Mouse (Mus musculus): ENCODE measurements around the gene Luc7l. TPM values are rescaled to one million over a fixed set of nuclear protein-coding genes. Genes with fewer than 3 reads are reported as not detected.
"Not testable (repeated sequence)": the region's sequence is repeated elsewhere in the genome, so short reads cannot be mapped to it uniquely, and the experiment has no call there.

The Luc7l gene
- polyA plus RNA-seq, 1 experiment from 2014 or later = 110 TPM

DNA sequence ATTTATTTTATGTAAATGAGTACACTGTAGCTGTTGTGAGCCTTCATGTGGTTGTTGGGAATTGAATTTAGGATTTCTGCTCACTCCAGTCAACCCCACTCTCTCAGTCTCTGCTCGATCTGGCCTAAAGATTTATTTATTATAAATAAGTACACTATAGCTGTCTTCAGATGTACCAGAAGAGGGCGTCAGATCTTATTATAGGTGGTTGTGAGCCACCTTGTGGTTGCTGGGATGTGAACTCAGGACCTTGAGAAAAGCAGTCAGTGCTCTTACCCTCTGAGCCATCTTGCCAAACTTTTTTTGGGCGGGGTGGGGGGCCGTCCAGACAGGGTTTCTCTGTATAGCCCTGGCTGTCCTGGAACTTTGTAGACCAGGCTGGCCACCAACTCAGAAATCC is 9.1 kb downstream of the Luc7l start:
- H3K27me3 ChIP-seq = no peaks in the 10 kb centered on the region
- ATAC-seq (replicated peaks; ENCODE audit: low FRiP score) = no peak

DNA sequence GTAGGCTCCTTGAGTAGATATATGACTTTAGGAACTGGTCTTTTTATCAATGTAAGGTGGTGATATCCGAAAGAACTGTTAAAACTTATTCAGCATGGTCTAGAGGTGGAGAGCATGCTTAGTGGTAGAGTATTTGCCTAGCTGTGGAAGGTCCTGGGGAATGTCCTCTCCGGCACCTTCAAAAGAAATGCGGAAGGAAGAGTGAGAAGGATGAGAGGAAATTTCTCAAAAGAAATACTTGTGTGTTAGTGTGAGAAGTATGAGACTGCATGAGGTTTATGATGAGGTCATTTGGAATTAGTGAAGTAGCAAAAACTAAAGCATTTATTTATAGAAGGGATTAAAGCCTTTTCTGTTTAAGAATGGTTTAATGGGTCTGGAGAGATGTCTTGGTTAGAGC is 9.7 kb downstream of the Luc7l start:
- no peak for ATAC-seq (replicated peaks; ENCODE audit: low FRiP score)
- H3K4me1 ChIP-seq = no peaks in the 10 kb centered on the region
- 94% methylated on average over 3 of the region's 3 CpGs for WGBS

More for the DNA sequence above, 9.1 kb downstream of the Luc7l start:
- H3K36me3 ChIP-seq = peaks cover 96% of the 10 kb centered on the region
- H3K4me2 ChIP-seq = no peak overlapping the region
- H3K9ac ChIP-seq = no peak overlapping the region
- 88% methylated on average over 4 of the region's 4 CpGs for WGBS
- H3K4me1 ChIP-seq = no peaks in the 10 kb centered on the region
- no peak overlapping the region for H3K4me3 ChIP-seq (replicated peaks)
- no peaks in the 10 kb centered on the region for H3K9me3 ChIP-seq (replicated peaks)
- no peak overlapping the region for H3K27ac ChIP-seq

DNA sequence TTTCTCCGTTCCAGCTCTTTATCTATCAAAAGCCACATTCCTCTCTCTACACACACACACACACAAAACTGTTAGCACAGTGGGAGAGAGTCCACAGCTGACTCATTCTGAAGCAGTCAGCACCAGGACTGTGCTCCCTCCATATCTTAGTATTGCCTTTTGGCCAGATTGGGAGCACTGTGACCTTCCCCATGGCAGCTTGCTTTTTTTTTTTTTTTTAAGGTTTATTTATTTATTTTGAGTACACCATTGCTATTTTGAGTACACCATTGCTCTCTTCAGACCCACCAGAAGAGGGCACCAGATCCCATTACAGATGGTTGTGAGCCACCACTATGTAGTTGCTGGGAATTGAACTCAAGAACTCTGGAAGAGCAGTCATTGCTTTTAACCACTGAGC is 16.2 kb downstream of the Luc7l start:
- Histone ChIP-seq H3K36me3 (peaks cover 93% of the 10 kb centered on the region), H3K4me3 (replicated peaks) (no peak overlapping the region), H3K9ac (no peak overlapping the region), H3K27ac (no peak overlapping the region), H3K4me1 (no peaks in the 10 kb centered on the region), H3K27me3 (no peaks in the 10 kb centered on the region), H3K9me3 (replicated peaks) (no peaks in the 10 kb centered on the region), H3K4me2 (no peak overlapping the region)
- WGBS = 86% methylated on average over 1 of the region's 1 CpGs
- no peak for ATAC-seq (replicated peaks; ENCODE audit: low FRiP score)

More for the DNA sequence above, 9.7 kb downstream of the Luc7l start:
- H3K27ac ChIP-seq = no peak overlapping the region
- H3K27me3 ChIP-seq = no peaks in the 10 kb centered on the region
- no peak overlapping the region for H3K4me3 ChIP-seq (replicated peaks)
- peaks cover 96% of the 10 kb centered on the region for H3K36me3 ChIP-seq
- no peaks in the 10 kb centered on the region for H3K9me3 ChIP-seq (replicated peaks)
- H3K4me2 ChIP-seq = no peak overlapping the region
- H3K9ac ChIP-seq = no peak overlapping the region

DNA sequence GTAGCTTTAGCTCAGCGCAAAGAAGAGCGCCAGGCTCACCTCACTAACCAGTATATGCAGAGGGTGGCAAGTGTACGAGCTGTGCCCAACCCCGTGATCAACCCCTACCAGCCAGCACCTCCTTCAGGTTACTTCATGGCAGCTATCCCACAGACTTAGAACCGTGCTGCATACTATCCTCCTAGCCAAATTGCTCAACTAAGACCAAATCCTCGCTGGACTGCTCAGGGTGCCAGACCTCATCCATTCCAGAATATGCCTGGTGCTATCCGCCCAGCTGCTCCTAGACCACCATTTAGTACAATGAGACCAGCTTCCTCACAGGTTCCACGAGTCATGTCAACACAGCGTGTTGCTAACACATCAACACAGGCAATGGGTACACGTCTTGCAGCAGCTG is 16.9 kb downstream of the Luc7l start:
- H3K36me3 ChIP-seq = peaks cover 93% of the 10 kb centered on the region
- H3K27me3 ChIP-seq; H3K9ac ChIP-seq; H3K27ac ChIP-seq; H3K9me3 ChIP-seq (replicated peaks); ATAC-seq (replicated peaks; ENCODE audit: low FRiP score); H3K4me3 ChIP-seq (replicated peaks); H3K4me2 ChIP-seq; H3K4me1 ChIP-seq: not testable (repeated sequence)
- WGBS = 93% methylated on average over 10 of the region's 10 CpGs

DNA sequence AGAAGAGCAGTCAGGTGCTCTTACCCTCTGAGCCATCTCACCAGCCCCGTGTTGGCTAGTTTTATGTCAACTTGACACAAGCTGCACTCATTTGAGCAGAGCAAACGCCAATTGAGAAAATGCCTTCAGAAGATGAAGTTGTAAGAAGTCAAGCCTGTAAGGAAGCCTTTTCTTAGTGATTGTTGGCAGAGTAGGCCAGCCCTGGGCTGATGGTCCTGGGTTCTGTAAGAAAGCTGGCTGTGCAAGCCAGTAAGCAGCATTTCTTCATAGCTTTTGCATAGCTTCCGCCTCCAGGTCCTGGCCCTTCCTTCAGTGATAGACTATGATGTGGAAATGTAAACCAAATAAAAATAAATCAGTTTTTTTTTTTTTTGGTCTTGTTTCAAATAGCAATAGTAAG is 19.9 kb downstream of the Luc7l start:
- Histone ChIP-seq H3K27ac (no peak overlapping the region), H3K4me3 (replicated peaks) (no peak overlapping the region), H3K4me2 (no peak overlapping the region), H3K36me3 (peaks cover 93% of the 10 kb centered on the region), H3K4me1 (no peaks in the 10 kb centered on the region), H3K9me3 (replicated peaks) (no peaks in the 10 kb centered on the region), H3K9ac (no peak overlapping the region), H3K27me3 (no peaks in the 10 kb centered on the region)
- ATAC-seq (replicated peaks; ENCODE audit: low FRiP score) = no peak
- 82% methylated on average over 3 of the region's 3 CpGs for WGBS

DNA sequence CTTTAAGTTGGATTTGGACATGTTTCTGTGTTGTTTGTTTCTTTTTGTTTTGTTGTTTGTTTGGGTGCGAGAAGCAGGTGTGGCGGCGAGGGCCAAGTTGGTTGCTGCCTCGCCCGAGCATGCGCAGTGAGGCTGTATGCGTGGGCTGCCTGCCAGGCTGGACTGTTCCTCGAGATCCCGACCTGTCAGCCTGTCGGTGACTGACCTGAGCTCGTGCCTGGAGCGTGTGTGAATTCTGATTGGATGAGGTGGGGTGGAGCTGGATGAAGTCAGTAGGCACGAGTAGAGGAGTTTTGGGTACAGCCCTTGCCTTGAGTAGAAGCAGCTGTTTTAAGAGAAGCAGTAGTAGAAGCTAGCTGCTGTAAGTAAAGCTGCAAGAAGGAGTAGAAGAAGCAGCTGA is 23.2 kb downstream of the Luc7l start:
- Histone ChIP-seq H3K4me3 (replicated peaks) (no peak overlapping the region), H3K4me2 (no peak overlapping the region), H3K4me1 (no peaks in the 10 kb centered on the region), H3K36me3 (peaks cover 98% of the 10 kb centered on the region), H3K9ac (no peak overlapping the region), H3K27me3 (no peaks in the 10 kb centered on the region), H3K27ac (no peak overlapping the region), H3K9me3 (replicated peaks) (no peaks in the 10 kb centered on the region)
- ATAC-seq (replicated peaks; ENCODE audit: low FRiP score) = no peak
- 87% methylated on average over 13 of the region's 13 CpGs for WGBS

DNA sequence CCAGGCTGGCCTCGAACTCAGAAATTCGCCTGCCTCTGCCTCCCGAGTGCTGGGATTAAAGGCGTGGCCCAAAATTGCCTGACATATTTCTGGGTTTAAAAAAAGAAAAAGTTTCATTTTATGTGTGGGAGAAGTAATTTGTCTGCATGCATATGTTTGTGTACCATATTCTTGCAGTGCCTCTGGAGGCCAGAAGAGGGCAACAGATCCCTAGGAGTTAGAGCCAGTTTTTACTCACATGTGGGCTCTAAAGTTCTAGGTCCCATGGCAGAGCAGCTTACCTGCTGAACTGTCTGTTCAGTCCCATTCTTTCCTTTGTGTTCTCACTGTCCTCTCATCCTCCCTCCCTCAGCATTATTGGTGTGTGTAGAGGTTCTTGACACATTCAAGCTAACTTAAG is 24.0 kb downstream of the Luc7l start:
- no peak for ATAC-seq (replicated peaks; ENCODE audit: low FRiP score)
- Histone ChIP-seq H3K4me1 (no peaks in the 10 kb centered on the region), H3K9me3 (replicated peaks) (no peaks in the 10 kb centered on the region), H3K36me3 (peaks cover 98% of the 10 kb centered on the region), H3K9ac (no peak overlapping the region), H3K4me2 (no peak overlapping the region), H3K27ac (no peak overlapping the region), H3K27me3 (no peaks in the 10 kb centered on the region), H3K4me3 (replicated peaks) (no peak overlapping the region)
- 95% methylated on average over 4 of the region's 4 CpGs for WGBS

DNA sequence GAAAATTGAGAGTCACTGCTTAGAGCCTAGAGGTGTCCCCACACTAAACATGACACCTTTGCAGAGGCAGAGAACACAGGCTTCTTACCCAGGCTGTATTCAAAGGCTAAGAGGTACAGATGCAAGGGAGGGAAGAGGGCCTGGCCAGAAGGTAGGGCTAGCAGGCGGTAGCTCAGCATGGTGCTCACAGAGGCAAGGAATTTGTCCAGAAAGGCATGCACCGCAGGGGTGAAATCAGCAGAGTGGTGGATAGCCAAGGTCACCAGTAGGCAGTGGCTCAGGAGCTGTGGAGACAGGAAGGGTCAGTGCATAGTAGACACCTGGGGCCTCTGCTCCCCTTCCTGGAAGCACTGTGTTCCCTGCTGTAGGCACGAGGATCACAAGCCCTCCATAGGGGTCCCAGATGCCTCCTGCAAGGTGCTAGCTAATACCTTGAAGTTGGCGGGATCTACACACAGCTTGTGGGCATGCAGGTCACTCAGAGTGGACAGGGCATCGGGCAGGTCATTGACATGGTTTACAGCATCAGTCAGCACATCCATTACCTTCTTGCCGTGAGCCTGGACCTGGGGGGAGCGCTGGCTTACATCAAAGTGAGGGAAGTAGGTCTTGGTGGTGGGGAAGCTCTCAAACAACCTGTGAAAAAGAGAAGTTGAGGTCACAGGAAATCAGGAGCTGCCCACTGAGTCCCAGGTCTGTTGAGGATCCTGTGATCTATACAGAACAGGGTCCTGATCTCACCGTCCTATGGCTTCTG is 33.7 kb downstream of the Luc7l start:
- Histone ChIP-seq H3K4me1 (no peaks in the 10 kb centered on the region), H3K36me3 (peaks cover 99% of the 10 kb centered on the region), H3K27me3 (no peaks in the 10 kb centered on the region), H3K4me3 (replicated peaks) (no peak overlapping the region), H3K9me3 (replicated peaks) (peaks cover 2% of the 10 kb centered on the region; the same call in 1 of the 2 replicates), H3K9ac (no peak overlapping the region), H3K4me2 (no peak overlapping the region), H3K27ac (no peak overlapping the region)
- ATAC-seq (replicated peaks; ENCODE audit: low FRiP score) = no peak
- 90% methylated on average over 8 of the region's 8 CpGs for WGBS

DNA sequence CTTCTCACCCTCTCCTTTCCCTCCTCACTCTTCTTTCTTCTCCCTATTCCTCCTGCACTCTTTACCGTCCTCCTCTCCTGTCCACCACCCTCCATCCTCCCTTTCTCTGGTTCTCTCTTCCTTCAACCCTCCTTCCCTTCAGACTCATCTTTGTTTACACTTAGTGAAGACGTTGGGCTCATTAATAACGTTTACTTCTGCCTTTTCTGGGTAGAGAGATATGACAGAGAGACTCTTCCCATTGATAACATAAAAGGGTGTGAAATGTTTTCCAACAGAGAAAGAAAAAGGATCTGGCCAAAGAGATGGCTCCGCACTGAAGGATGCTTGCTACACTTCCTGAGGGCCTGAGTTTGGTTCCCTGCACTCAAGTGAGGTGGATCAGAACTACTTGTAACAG is 36.8 kb downstream of the Luc7l start:
- ATAC-seq (replicated peaks; ENCODE audit: low FRiP score) = no peak
- no peaks in the 10 kb centered on the region for H3K27me3 ChIP-seq
- no peak overlapping the region for H3K4me3 ChIP-seq (replicated peaks)
- WGBS = 82% methylated on average over 4 of the region's 4 CpGs
- H3K4me2 ChIP-seq = no peak overlapping the region
- peaks cover 71% of the 10 kb centered on the region for H3K36me3 ChIP-seq
- no peaks in the 10 kb centered on the region for H3K4me1 ChIP-seq
- peaks cover 9% of the 10 kb centered on the region for H3K9me3 ChIP-seq (replicated peaks)
- no peak overlapping the region for H3K27ac ChIP-seq
- no peak overlapping the region for H3K9ac ChIP-seq

DNA sequence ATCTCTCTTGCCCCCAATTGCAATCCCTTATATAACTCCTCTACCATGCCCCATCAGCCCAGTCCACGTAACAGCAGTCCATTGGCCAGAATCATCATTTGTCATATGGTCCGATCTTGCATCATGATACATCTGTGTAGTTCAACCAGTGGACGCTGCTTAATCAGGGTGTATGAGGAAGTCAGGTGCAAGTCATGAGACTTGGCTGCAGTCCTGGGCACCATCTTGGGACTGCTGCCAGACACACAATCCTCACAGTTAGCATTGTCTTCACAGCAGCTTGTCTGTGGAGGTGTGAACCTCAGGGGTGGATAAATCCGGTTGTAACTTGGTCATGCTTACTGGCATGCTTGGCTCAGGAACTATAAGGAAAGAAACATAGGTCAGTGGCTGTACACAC is 45.6 kb downstream of the Luc7l start:
- WGBS = 90% methylated on average over 4 of the region's 4 CpGs
- H3K4me2 ChIP-seq; H3K4me1 ChIP-seq; H3K9ac ChIP-seq; H3K36me3 ChIP-seq; H3K27ac ChIP-seq; H3K4me3 ChIP-seq (replicated peaks); ATAC-seq (replicated peaks; ENCODE audit: low FRiP score); H3K9me3 ChIP-seq (replicated peaks); H3K27me3 ChIP-seq: not testable (repeated sequence)

DNA sequence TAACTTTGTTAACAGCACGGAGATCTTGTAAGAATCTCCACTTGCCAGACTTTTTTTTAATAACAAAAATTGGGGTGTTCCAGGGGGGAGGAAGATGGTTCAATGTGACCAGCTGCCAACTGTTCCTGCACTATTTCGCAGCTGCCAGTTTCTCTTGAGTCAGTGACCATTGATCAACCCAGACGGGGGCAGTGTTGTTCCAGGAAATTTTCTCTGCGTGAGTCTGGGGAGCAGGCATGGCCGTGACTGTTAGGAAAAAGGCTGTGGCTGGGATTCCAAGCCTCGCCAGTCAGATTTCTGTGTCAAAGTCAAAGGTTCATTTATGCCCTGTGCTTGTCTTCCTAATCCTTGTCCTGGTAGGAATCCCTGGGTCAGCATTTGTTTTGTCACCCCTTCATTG is 61.6 kb downstream of the Luc7l start:
- Histone ChIP-seq H3K4me2 (no peak overlapping the region), H3K9me3 (replicated peaks) (no peaks in the 10 kb centered on the region), H3K4me1 (peaks cover 15% of the 10 kb centered on the region), H3K4me3 (replicated peaks) (no peak overlapping the region), H3K9ac (no peak overlapping the region), H3K27ac (no peak overlapping the region), H3K27me3 (peaks cover 35% of the 10 kb centered on the region; the same call in 1 of the 2 replicates), H3K36me3 (no peaks in the 10 kb centered on the region)
- WGBS = 14% methylated on average over 6 of the region's 6 CpGs
- ATAC-seq (replicated peaks; ENCODE audit: low FRiP score) = no peak

DNA sequence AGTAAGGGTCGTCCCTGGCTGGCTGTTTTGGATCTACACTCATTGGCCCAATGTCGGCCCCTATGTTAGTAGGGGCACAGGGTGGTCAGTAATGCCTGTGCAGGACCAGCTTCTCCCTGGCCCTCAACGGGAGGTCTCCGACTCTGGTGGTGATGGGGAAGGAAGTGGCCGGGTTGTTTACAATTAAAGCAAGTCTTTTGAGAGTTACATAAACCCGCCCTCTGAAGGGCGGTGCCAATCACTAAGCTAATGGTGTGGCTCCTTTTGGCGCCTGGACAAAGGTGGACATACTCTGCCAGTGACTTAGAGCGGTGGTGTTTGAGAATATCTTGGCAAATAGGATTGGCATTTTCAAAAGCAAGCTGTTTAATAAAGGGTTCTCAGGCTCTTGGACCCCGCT is 62.8 kb downstream of the Luc7l start:
- H3K9me3 ChIP-seq (replicated peaks) = no peaks in the 10 kb centered on the region
- 28% methylated on average over 10 of the region's 10 CpGs for WGBS
- peaks cover 31% of the 10 kb centered on the region; the same call in 1 of the 2 replicates for H3K27me3 ChIP-seq
- H3K36me3 ChIP-seq = no peaks in the 10 kb centered on the region
- no peak overlapping the region for H3K9ac ChIP-seq
- peaks cover 15% of the 10 kb centered on the region for H3K4me1 ChIP-seq
- H3K4me3 ChIP-seq (replicated peaks) = no peak overlapping the region
- H3K27ac ChIP-seq = no peak overlapping the region
- no peak for ATAC-seq (replicated peaks; ENCODE audit: low FRiP score)
- 0 out of 2 replicates have a peak overlapping the region, but pooled peaks have one; percentile 14 for H3K4me2 ChIP-seq

DNA sequence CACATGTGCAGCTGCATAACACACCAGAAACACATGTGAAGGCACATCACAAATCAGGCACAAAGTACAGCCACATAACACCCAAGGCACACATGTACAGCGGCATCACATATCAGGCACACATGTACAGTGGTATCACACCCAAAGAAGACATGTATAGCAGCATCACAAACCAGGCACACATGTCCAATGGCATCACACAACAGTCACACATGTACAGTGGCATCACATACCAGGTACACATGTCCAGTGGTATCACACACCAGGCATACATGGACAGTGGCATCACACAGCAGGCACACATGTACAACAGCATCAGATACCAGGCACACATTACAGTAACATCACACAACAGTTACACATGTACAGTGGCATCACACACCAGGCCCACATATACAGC is 65.7 kb downstream of the Luc7l start:
- Histone ChIP-seq H3K4me2 (no peak overlapping the region), H3K9ac (no peak overlapping the region), H3K27ac (no peak overlapping the region), H3K9me3 (replicated peaks) (no peaks in the 10 kb centered on the region), H3K4me1 (peaks cover 15% of the 10 kb centered on the region), H3K36me3 (no peaks in the 10 kb centered on the region), H3K27me3 (peaks cover 8% of the 10 kb centered on the region; the same call in 1 of the 2 replicates), H3K4me3 (replicated peaks) (no peak overlapping the region)
- WGBS = 85% methylated on average over 1 of the region's 1 CpGs
- ATAC-seq (replicated peaks; ENCODE audit: low FRiP score) = no peak

Measured in kidney, embryonic 15.5 days (tissue).